Mouse (Mus musculus) gastrocnemius, adult 18-20 months (tissue): ENCODE data around the gene Gm10666. TPM values are rescaled to one million over a fixed set of nuclear protein-coding genes. Genes with fewer than 3 reads are reported as not detected.
"Not testable (repeated sequence)": the region's sequence is repeated elsewhere in the genome, so short reads cannot be mapped to it uniquely, and the experiment has no call there.

Source experiments
- DNase-seq: peaks from one replicate; pipeline ENCODE4 v3.0.0; 2021; ENCODE audit warnings: low spot score
- long read RNA-seq, 2 experiments: library from polyadenylated mRNA; stranded (forward); transcript quantifications; one replicate each; pipeline ENCODE4 v2.0.0; 2021
- total RNA-seq, 2 experiments: library from RNA; stranded (reverse); gene quantifications; 2 replicates each; pipeline ENCODE4 v1.2.3; 2021

Gm10666 gene
- not detected for total RNA-seq
- long read RNA-seq, experiment 1, result 0 reads
- long read RNA-seq, experiment 2, result 0 reads

GRCm38 (mm10) chr7:22134641-22135040, at the start of gene Gm10666:
TSS of gene Gm10666 (minus strand) at chr7:22134741.
- DNase-seq, result not testable (repeated sequence)

GRCm38 (mm10) chr7:22163935-22164334, 29.4 kb upstream of the Gm10666 start, which contains the start of gene Vmn1r142:
TSS of gene Vmn1r142 (minus strand) at chr7:22164035.
- not testable (repeated sequence) for DNase-seq

GRCm38 (mm10) chr7:22118145-22118544, 16.4 kb downstream of the Gm10666 start, which contains the start of gene Gm16451:
TSS of gene Gm16451 (minus strand) at chr7:22118245.
- not testable (repeated sequence) for DNase-seq

Other genes with a start within 250 kb of the Gm10666 start
- not detected for gene Gm5891, start 213.4 kb downstream of the Gm10666 start, total RNA-seq
- not detected for gene Vmn1r137, start 140.2 kb downstream of the Gm10666 start, total RNA-seq
- not detected for gene Vmn1r138, start 105.8 kb downstream of the Gm10666 start, total RNA-seq
- not detected for gene Gm6176, start 78.4 kb downstream of the Gm10666 start, total RNA-seq
- gene Vmn1r139, start 65.7 kb downstream of the Gm10666 start, total RNA-seq, result not detected
- gene Gm16451, start 16.5 kb downstream of the Gm10666 start, total RNA-seq, result not detected
- gene Vmn1r142, start 29.3 kb upstream of the Gm10666 start, total RNA-seq, result not detected
- gene Vmn1r143, start 54.6 kb upstream of the Gm10666 start, total RNA-seq, result not detected
- not detected for gene Gm8653, start 66.5 kb upstream of the Gm10666 start, total RNA-seq
- gene Gm8453, start 94.7 kb upstream of the Gm10666 start, total RNA-seq, result not detected
- gene Gm4187, start 195.0 kb upstream of the Gm10666 start, total RNA-seq, result not detected
- not detected for gene Gm8660, start 236.3 kb upstream of the Gm10666 start, total RNA-seq